Mouse (Mus musculus): ENCODE measurements around the gene Hivep2. TPM values are rescaled to one million over a fixed set of nuclear protein-coding genes. Genes with fewer than 3 reads are reported as not detected.
A peak's percentile ranks its signal among the peaks of the same experiment; 100 is the strongest.

The Hivep2 gene
- polyA plus RNA-seq, 1 experiment, result 8.7 TPM

DNA sequence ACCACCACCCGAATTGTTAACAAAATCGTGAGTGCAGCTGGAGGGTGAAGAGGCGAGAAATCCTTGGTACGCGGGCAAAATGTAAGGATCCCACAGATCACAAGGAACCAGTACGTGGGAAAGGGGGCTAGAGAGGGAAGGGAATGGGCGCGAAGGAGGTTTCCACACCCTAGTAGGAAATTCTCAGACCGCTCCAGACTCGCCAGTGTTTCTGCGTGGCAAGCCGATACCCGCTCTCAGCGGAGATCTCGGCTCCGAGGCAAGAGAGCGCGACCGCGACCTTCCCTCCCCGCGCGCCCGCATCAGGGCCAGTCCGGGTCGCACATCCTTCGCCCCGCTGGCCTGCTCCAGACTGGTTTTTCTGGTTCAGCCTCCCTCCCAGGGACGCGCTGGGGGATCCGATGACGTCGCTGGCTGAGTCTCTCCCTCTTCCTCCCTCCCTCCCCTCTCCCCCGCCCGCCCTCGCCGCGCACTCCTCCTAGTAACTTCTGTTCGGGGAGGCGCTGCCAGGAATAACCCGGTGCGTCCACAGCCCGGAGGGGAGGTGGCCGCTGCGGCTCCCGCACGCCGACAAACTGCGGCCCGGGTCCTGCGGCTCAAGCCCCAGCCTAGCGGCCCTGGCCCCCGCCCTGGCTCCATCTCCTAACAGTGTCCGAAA lies 430 bp upstream of the Hivep2 start:
- no peaks in the 10 kb centered on the region for H3K27me3 ChIP-seq (ENCODE audit: control insufficient read depth, insufficient read depth, low read length)
- WGBS, result under 1% methylated on average over 54 of the region's 54 CpGs
- DNase-seq (ENCODE audit: low read depth in 1 of 2, low spot score in 2 of 2), result peak; percentile 65 to 73
- H3K4me3 ChIP-seq (ENCODE audit: extremely low read depth, insufficient read depth, insufficient read length), result peak overlapping the region; percentile 97
- TF ChIP-seq POLR2A (IDR thresholded peaks at IDR 0.05; ENCODE audit: low read depth, low read length) (peak; percentile 31; the same call in 1 of the 2 replicates), CTCF (IDR thresholded peaks at IDR 0.05; ENCODE audit: extremely low read depth, insufficient read depth, insufficient read length, insufficient replicate concordance) (no peak)
- H3K4me1 ChIP-seq (ENCODE audit: control insufficient read depth, insufficient read depth, insufficient read length), result peaks cover 2% of the 10 kb centered on the region; the same call in 1 of the 2 replicates
- peak overlapping the region; percentile 97 for H3K27ac ChIP-seq (ENCODE audit: insufficient read depth, low read length)
- H3K36me3 ChIP-seq (ENCODE audit: control insufficient read depth, insufficient read depth, low read length), result no peaks in the 10 kb centered on the region

DNA sequence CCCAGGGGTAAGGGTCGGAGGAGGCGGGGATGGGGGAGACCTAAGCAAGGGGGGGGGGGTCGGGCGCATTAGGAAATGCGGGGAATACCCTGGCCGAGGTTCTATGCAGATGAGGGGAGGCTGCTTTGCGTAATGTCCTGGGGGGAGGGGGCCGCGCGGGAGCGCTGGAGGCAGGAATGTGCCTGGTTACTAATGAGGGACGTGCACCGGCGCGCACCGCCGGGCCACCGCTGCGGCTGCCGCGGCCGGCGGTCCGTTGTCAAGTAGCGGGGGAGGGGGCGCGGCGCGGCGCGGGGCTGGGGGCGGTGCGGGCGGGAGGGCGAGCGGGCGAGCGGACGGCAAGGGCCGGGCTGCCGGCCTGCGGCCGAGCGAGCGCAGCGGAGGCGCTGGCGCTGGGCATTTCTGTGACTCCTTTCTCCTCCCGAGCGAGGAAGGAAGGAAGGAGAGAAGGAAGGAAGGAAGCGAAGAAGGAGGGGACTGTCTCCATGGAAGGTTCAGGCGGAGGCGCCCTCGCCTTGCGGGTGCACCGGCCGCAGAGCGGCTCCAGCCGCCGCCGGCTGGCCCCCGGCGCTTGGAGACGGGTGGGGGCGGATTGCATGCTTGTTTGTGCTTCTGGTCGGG lies 1.1 kb downstream of the Hivep2 start:
- peak overlapping the region; percentile 97 for H3K27ac ChIP-seq (ENCODE audit: insufficient read depth, low read length)
- peak; percentile 52 to 78 for DNase-seq (ENCODE audit: low read depth in 1 of 2, low spot score in 2 of 2)
- under 1% methylated on average over 58 of the region's 66 CpGs for WGBS
- no peaks in the 10 kb centered on the region for H3K36me3 ChIP-seq (ENCODE audit: control insufficient read depth, insufficient read depth, low read length)
- H3K27me3 ChIP-seq (ENCODE audit: control insufficient read depth, insufficient read depth, low read length), result no peaks in the 10 kb centered on the region
- peak overlapping the region; percentile 97 for H3K4me3 ChIP-seq (ENCODE audit: extremely low read depth, insufficient read depth, insufficient read length)
- TF ChIP-seq POLR2A (IDR thresholded peaks at IDR 0.05; ENCODE audit: low read depth, low read length) (no peak; the same call in 1 of the 2 replicates), CTCF (IDR thresholded peaks at IDR 0.05; ENCODE audit: extremely low read depth, insufficient read depth, insufficient read length, insufficient replicate concordance) (no peak)
- H3K4me1 ChIP-seq (ENCODE audit: control insufficient read depth, insufficient read depth, insufficient read length), result peaks cover 6% of the 10 kb centered on the region; the same call in 1 of the 2 replicates

DNA sequence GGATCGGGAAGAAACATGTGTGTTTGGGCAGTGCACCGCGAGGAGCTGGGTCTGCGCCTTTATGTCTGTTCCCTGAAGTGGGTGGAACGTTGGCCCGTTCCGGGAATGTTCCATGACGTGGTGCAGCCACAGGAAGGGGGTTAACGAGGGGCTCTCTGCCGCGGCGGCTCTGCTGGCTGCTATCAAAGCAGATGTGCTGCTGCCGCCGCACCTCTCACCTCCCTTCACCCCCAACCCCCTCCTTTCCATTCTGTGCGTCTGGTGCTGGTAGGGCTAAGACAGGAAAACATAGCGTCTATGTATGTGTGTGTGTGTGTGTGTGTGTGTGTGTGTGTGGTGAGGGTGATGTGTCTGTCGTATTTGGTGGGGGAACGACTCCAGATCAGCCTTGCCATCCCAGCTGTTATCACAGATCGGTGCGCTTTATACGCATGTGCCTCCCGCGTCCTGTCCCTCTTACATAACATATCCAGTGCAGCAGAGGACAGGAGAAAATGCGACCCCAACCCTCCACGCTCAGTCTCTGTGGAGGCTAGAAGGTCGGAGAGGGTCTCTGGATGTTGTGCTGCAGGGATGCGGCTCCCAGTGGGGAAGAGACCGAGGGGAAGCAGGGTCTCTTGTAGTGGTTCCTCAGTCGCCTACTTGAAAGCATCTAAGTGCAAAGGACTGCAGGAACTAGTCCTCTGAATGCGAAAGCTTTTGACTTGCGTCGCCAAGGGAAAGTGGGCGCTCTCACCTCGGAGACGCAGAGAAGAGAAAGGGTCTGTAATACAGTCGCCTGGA lies 1.8 kb downstream of the Hivep2 start:
- TF ChIP-seq CTCF (IDR thresholded peaks at IDR 0.05; ENCODE audit: extremely low read depth, insufficient read depth, insufficient read length, insufficient replicate concordance) (no peak), POLR2A (IDR thresholded peaks at IDR 0.05; ENCODE audit: low read depth, low read length) (peak; percentile 1; the same call in 1 of the 2 replicates)
- DNase-seq (ENCODE audit: low read depth in 1 of 2, low spot score in 2 of 2), result peak; percentile 69 to 74
- no peaks in the 10 kb centered on the region for H3K36me3 ChIP-seq (ENCODE audit: control insufficient read depth, insufficient read depth, low read length)
- no peaks in the 10 kb centered on the region for H3K27me3 ChIP-seq (ENCODE audit: control insufficient read depth, insufficient read depth, low read length)
- peaks cover 6% of the 10 kb centered on the region; the same call in 1 of the 2 replicates for H3K4me1 ChIP-seq (ENCODE audit: control insufficient read depth, insufficient read depth, insufficient read length)
- peak overlapping the region; percentile 97 for H3K4me3 ChIP-seq (ENCODE audit: extremely low read depth, insufficient read depth, insufficient read length)
- under 1% methylated on average over 36 of the region's 36 CpGs for WGBS
- peak overlapping the region; percentile 97 for H3K27ac ChIP-seq (ENCODE audit: insufficient read depth, low read length)

DNA sequence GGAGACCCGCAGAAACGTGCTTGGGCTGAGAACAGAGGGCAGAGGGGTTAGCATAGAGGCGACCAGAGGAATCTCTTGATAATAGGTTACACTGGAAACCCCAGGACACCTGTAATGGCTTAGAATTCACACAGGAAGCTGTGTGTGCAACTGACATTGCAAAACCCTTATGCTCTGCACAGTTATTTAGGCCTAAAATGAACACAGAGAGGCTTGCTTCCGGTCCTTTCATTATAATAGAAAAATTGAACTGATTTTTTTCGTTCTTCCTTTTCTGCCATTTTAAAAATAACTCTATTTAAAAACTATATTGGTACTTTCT lies 2.3 kb downstream of the Hivep2 start:
- TF ChIP-seq POLR2A (IDR thresholded peaks at IDR 0.05; ENCODE audit: low read depth, low read length) (no peak; the same call in 1 of the 2 replicates), CTCF (IDR thresholded peaks at IDR 0.05; ENCODE audit: extremely low read depth, insufficient read depth, insufficient read length, insufficient replicate concordance) (no peak)
- WGBS, result 2% methylated on average over 5 of the region's 5 CpGs
- peak overlapping the region; percentile 97 for H3K27ac ChIP-seq (ENCODE audit: insufficient read depth, low read length)
- peaks cover 6% of the 10 kb centered on the region; the same call in 1 of the 2 replicates for H3K4me1 ChIP-seq (ENCODE audit: control insufficient read depth, insufficient read depth, insufficient read length)
- H3K4me3 ChIP-seq (ENCODE audit: extremely low read depth, insufficient read depth, insufficient read length), result peak overlapping the region; percentile 97
- no peaks in the 10 kb centered on the region for H3K36me3 ChIP-seq (ENCODE audit: control insufficient read depth, insufficient read depth, low read length)
- DNase-seq (ENCODE audit: low read depth in 1 of 2, low spot score in 2 of 2), result peak in 1 of 2 experiments; percentile 45
- H3K27me3 ChIP-seq (ENCODE audit: control insufficient read depth, insufficient read depth, low read length), result no peaks in the 10 kb centered on the region

DNA sequence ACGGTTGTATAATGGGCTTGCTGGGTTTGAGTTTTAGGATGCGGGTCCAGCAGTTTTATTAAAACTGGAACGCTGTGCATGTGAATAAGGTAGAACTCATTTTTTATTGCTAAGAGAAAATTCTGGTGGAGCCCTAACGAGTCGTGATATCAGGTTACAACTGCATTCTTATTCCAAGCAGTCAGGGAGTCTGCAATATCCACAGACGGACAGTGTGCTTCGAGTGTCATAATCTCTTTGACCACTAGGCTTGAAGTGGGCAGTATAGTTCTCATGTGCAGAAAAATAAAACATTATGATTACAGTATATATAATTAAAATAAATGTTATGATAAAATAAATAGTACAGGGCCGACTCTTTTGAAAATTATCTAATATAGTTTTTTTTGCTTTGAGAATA lies 3.1 kb downstream of the Hivep2 start:
- peak in 1 of 2 experiments; percentile 25 for DNase-seq (ENCODE audit: low read depth in 1 of 2, low spot score in 2 of 2)
- no peaks in the 10 kb centered on the region for H3K27me3 ChIP-seq (ENCODE audit: control insufficient read depth, insufficient read depth, low read length)
- 37% methylated on average over 8 of the region's 8 CpGs for WGBS
- TF ChIP-seq POLR2A (IDR thresholded peaks at IDR 0.05; ENCODE audit: low read depth, low read length), result no peak
- TF ChIP-seq CTCF (IDR thresholded peaks at IDR 0.05; ENCODE audit: extremely low read depth, insufficient read depth, insufficient read length, insufficient replicate concordance), result no peak
- H3K4me3 ChIP-seq (ENCODE audit: extremely low read depth, insufficient read depth, insufficient read length), result no peak overlapping the region
- H3K4me1 ChIP-seq (ENCODE audit: control insufficient read depth, insufficient read depth, insufficient read length), result peaks cover 6% of the 10 kb centered on the region; the same call in 1 of the 2 replicates
- no peaks in the 10 kb centered on the region for H3K36me3 ChIP-seq (ENCODE audit: control insufficient read depth, insufficient read depth, low read length)
- H3K27ac ChIP-seq (ENCODE audit: insufficient read depth, low read length), result no peak overlapping the region

DNA sequence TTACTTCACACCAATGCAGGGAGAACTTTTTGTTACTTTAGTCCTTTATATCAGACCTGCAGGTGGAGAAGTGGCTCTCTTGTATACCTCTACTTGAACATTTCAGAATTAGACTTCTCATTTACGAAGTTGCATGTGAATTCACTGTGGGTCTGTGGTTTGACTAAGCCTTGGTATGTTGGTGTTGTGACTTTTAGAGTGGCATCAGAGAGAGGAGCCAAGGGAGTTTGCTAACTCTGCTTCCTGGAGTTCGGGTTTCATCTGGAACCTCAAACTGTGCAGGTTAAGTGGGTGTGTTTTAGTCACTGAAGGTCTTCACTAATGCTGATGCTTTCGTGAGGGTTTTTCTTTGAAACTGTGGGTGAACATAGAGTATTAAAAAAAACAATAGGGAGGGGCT lies 4.4 kb downstream of the Hivep2 start:
- DNase-seq (ENCODE audit: low read depth in 1 of 2, low spot score in 2 of 2), result no peak
- H3K4me3 ChIP-seq (ENCODE audit: extremely low read depth, insufficient read depth, insufficient read length), result no peak overlapping the region
- WGBS, result 44% methylated on average over 3 of the region's 3 CpGs
- H3K27me3 ChIP-seq (ENCODE audit: control insufficient read depth, insufficient read depth, low read length), result no peaks in the 10 kb centered on the region
- no peaks in the 10 kb centered on the region for H3K36me3 ChIP-seq (ENCODE audit: control insufficient read depth, insufficient read depth, low read length)
- no peak overlapping the region for H3K27ac ChIP-seq (ENCODE audit: insufficient read depth, low read length)
- TF ChIP-seq POLR2A (IDR thresholded peaks at IDR 0.05; ENCODE audit: low read depth, low read length) (no peak), CTCF (IDR thresholded peaks at IDR 0.05; ENCODE audit: extremely low read depth, insufficient read depth, insufficient read length, insufficient replicate concordance) (no peak)
- H3K4me1 ChIP-seq (ENCODE audit: control insufficient read depth, insufficient read depth, insufficient read length), result peaks cover 6% of the 10 kb centered on the region; the same call in 1 of the 2 replicates

All from spleen, adult 2 months (tissue).